Mouse (Mus musculus): Measurements from ENCODE around the gene Foxn2.

DNA sequence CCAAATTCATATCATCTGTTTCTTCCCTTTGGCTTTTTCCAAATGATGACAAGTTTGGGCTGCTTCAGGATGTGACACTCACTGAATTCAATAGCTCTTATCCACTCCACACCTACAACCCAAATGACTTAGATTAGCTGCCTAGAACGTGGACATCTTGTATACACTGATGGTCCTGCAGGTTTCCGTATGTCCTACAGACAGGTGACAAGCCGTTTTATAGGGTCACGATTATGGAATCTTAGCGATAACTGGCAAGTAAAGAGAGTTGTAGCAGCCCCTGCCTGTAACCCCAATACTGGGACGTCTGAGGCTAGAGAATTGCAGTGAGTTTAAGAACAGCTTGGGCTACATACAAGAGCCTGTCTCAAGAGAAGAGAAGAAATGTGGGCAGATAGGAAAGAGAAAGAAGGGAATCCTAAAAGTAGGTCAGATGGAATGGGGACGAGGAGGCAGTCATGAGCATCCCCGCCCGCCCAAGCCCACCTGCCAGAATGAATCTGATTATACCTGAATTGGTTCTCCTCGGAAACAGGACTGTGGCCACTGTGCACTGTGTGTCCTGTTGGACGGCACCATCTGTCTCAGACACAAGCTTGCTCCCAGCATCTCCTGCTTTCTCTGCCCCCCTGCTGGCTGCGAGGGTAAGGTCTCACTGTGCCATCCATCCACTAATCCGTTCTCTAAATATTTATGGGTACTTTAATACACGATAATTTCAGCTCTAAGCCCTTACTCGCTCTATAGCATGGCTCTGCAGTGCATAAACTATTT is 39.6 kb upstream of the Foxn2 start:
- no peak for TF ChIP-seq ZNF384 (IDR thresholded peaks at IDR 0.05; ENCODE audit: low read depth, low read length)
- no peak for TF ChIP-seq MAFK (IDR thresholded peaks at IDR 0.05; ENCODE audit: insufficient read depth, low read depth, low read length)
- TF ChIP-seq ZC3H11A (IDR thresholded peaks at IDR 0.05; ENCODE audit: borderline replicate concordance, low read depth, low read length), result no peak
- TF ChIP-seq HCFC1 (IDR thresholded peaks at IDR 0.05; ENCODE audit: borderline replicate concordance, insufficient read depth, low read length), result no peak
- TF ChIP-seq CHD2 (IDR thresholded peaks at IDR 0.05; ENCODE audit: low read depth, low read length), result no peak

Measured in ES-E14 (cell line).